Mouse (Mus musculus) liver, embryonic 14.5 days (tissue): ENCODE measurements around the gene Klhl12.

Source experiments
- CTCF ChIP-seq: IDR thresholded peaks from 2 replicates; pipeline ENCODE4 v1.5.1; 2016; ENCODE audit warnings: antibody characterized with exemption, low read depth, control low read depth
- EP300 ChIP-seq: IDR thresholded peaks from 2 replicates; pipeline ENCODE4 v1.6.1; 2016; ENCODE audit warnings: antibody characterized with exemption, low read depth

DNA sequence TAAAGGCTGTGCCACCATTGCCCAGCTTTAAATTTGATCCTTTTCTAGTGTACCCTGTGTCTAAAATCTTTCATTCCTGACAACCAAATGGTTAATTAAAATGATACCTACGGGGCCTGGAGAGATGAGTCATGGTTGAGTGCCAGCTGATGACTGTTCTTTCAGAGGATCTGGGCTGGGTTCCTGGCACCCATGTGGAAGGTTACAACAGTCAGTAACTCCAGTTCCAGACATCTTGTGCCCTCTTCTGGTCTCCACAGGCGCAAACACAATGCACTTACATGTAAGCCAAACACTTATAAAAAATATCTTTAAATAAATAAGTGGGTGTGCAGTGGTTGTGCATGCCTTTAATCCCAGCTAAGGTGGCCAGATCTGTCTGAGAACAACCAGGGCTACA, 38.2 kb downstream of the Klhl12 start:
- TF ChIP-seq CTCF = peak; percentile 22; the same call in 1 of the 2 replicates
- no peak for TF ChIP-seq EP300
